Mouse (Mus musculus) left cerebral cortex, adult 2 months (tissue): Measurements from ENCODE around the gene Shh. TPM values are rescaled to one million over a fixed set of nuclear protein-coding genes. Genes with fewer than 3 reads are reported as not detected.

Source experiments
- DNase-seq, 2 experiments: peaks; one replicate each; pipeline ENCODE4 v3.0.0; 2021 to 2022; ENCODE audit warnings: low spot score in 2 of 2, mixed read lengths in 1 of 2; ENCODE audit errors: extremely low spot score in 1 of 2
- H3K27ac ChIP-seq: fragments of 200-600 bp; 2 replicates; pipeline ENCODE4 v1.8.1; 2022
- H3K4me3 ChIP-seq: fragments of 200-600 bp; 2 replicates; pipeline ENCODE4 v1.8.1; 2022
- CTCF ChIP-seq: fragments of 200-600 bp; IDR thresholded peaks from 2 replicates; pipeline ENCODE4 v1.8.1; 2022; ENCODE audit warnings: antibody characterized with exemption, mild to moderate bottlenecking, moderate library complexity
- intact Hi-C: fragments of 180-260 bp; cut with DNase I; formaldehyde crosslinking; loops from one replicate; pipeline ENCODE4 v1.15.1; 2025
- total RNA-seq, 2 experiments: library from RNA; stranded (reverse); gene quantifications; 2 replicates each; pipeline ENCODE4 v1.2.3; 2021

Shh gene
- total RNA-seq, 2 experiments from 2014 or later = 3.2 TPM

- no peak overlapping the region for H3K27ac ChIP-seq
- no peak overlapping the region for H3K4me3 ChIP-seq
- intact Hi-C loops = no loop called here
- TF ChIP-seq CTCF = no peak
- DNase-seq = peak in 1 of 2 experiments; percentile 1
These were observed 10.7 kb downstream of the Shh start for GRCm38 (mm10) chr5:28456366-28456765.

- H3K4me3 ChIP-seq = no peak overlapping the region
- no peak for TF ChIP-seq CTCF
- H3K27ac ChIP-seq = no peak overlapping the region
- DNase-seq = no peak
- intact Hi-C loops = no loop called here
These were observed 11.3 kb downstream of the Shh start for GRCm38 (mm10) chr5:28455721-28456120.

GRCm38 (mm10) chr5:28454546-28454945 is 12.5 kb downstream of the Shh start:
- H3K27ac ChIP-seq = no peak overlapping the region
- no peak overlapping the region for H3K4me3 ChIP-seq
- no peak for DNase-seq
- TF ChIP-seq CTCF = no peak
- intact Hi-C loops = no loop called here

- intact Hi-C loops = no loop called here
- Histone ChIP-seq H3K27ac (no peak overlapping the region), H3K4me3 (no peak overlapping the region)
- no peak for TF ChIP-seq CTCF
- DNase-seq = no peak
These were observed 13.5 kb downstream of the Shh start for GRCm38 (mm10) chr5:28453523-28453922.

GRCm38 (mm10) chr5:28453086-28453485 is 14.0 kb downstream of the Shh start:
- Histone ChIP-seq H3K4me3 (no peak overlapping the region), H3K27ac (no peak overlapping the region)
- TF ChIP-seq CTCF = no peak
- intact Hi-C loops = no loop called here
- no peak for DNase-seq

- intact Hi-C loops = loop anchor here (1.0 kb wide), 3 partner anchors 585 to 885 kb away; no protein-coding TSS in a partner anchor
- Histone ChIP-seq H3K4me3 (no peak overlapping the region), H3K27ac (no peak overlapping the region)
- DNase-seq = peak; percentile 84 to 88
- TF ChIP-seq CTCF = peak; percentile 98
These were observed 15.9 kb downstream of the Shh start for GRCm38 (mm10) chr5:28451053-28451638.

- intact Hi-C loops = no loop called here
- Histone ChIP-seq H3K27ac (no peak overlapping the region), H3K4me3 (no peak overlapping the region)
- DNase-seq = no peak
- no peak for TF ChIP-seq CTCF
These were observed 16.7 kb downstream of the Shh start for GRCm38 (mm10) chr5:28450126-28450890.

- no peak for TF ChIP-seq CTCF
- Histone ChIP-seq H3K27ac (no peak overlapping the region), H3K4me3 (no peak overlapping the region)
- no peak for DNase-seq
- intact Hi-C loops = no loop called here
These were observed 41.1 kb downstream of the Shh start for GRCm38 (mm10) chr5:28425926-28426325.

- DNase-seq = no peak
- intact Hi-C loops = no loop called here
- H3K4me3 ChIP-seq = no peak overlapping the region
- H3K27ac ChIP-seq = no peak overlapping the region
- TF ChIP-seq CTCF = no peak
These were observed 43.3 kb downstream of the Shh start for GRCm38 (mm10) chr5:28423781-28424180.

GRCm38 (mm10) chr5:28419640-28420265 is 47.3 kb downstream of the Shh start:
- no peak overlapping the region for H3K4me3 ChIP-seq
- intact Hi-C loops = no loop called here
- DNase-seq = no peak
- no peak for TF ChIP-seq CTCF
- no peak overlapping the region for H3K27ac ChIP-seq

- TF ChIP-seq CTCF = no peak
- no peak for DNase-seq
- no peak overlapping the region for H3K27ac ChIP-seq
- H3K4me3 ChIP-seq = no peak overlapping the region
- intact Hi-C loops = no loop called here
These were observed 48.3 kb downstream of the Shh start for GRCm38 (mm10) chr5:28418734-28419133.

GRCm38 (mm10) chr5:28416029-28416428 is 51.0 kb downstream of the Shh start:
- H3K4me3 ChIP-seq = no peak overlapping the region
- H3K27ac ChIP-seq = no peak overlapping the region
- no peak for TF ChIP-seq CTCF
- intact Hi-C loops = no loop called here
- no peak for DNase-seq
